Mouse (Mus musculus): ENCODE results near the gene Duox2.
"Not testable (repeated sequence)": the region's sequence is repeated elsewhere in the genome, so short reads cannot be mapped to it uniquely, and the experiment has no call there.

The Duox2 gene

GRCm38 (mm10) chr2:122298096-122298499 lies at the start of gene Duox2:
Gene Duox2, minus strand, starts transcription at chr2:122298449.
- DNase-seq (ENCODE audit: low spot score in 2 of 2), result no peak

GRCm38 (mm10) chr2:122347257-122347656 lies 49.0 kb upstream of the Duox2 start:
- no peak for DNase-seq (ENCODE audit: low spot score in 2 of 2)

- DNase-seq (ENCODE audit: low spot score in 2 of 2), result not testable (repeated sequence)
Measured at GRCm38 (mm10) chr2:122346164-122346563, 47.9 kb upstream of the Duox2 start.

- DNase-seq (ENCODE audit: low spot score in 2 of 2), result no peak
Measured at GRCm38 (mm10) chr2:122345106-122345893, 47.1 kb upstream of the Duox2 start.

GRCm38 (mm10) chr2:122337291-122337690 lies 39.0 kb upstream of the Duox2 start:
- DNase-seq (ENCODE audit: low spot score in 2 of 2), result no peak

- DNase-seq (ENCODE audit: low spot score in 2 of 2), result no peak
Measured at GRCm38 (mm10) chr2:122334170-122334569, 35.9 kb upstream of the Duox2 start.

GRCm38 (mm10) chr2:122332222-122332621 lies 34.0 kb upstream of the Duox2 start:
- no peak for DNase-seq (ENCODE audit: low spot score in 2 of 2)

- not testable (repeated sequence) for DNase-seq (ENCODE audit: low spot score in 2 of 2)
Measured at GRCm38 (mm10) chr2:122330317-122330716, 32.1 kb upstream of the Duox2 start.

- no peak for DNase-seq (ENCODE audit: low spot score in 2 of 2)
Measured at GRCm38 (mm10) chr2:122327986-122328385, 29.7 kb upstream of the Duox2 start.

- no peak for DNase-seq (ENCODE audit: low spot score in 2 of 2)
Measured at GRCm38 (mm10) chr2:122325361-122325760, 27.1 kb upstream of the Duox2 start.

GRCm38 (mm10) chr2:122324586-122324985 lies 26.3 kb upstream of the Duox2 start:
- no peak for DNase-seq (ENCODE audit: low spot score in 2 of 2)

GRCm38 (mm10) chr2:122323960-122324359 lies 25.7 kb upstream of the Duox2 start:
- no peak for DNase-seq (ENCODE audit: low spot score in 2 of 2)

- no peak for DNase-seq (ENCODE audit: low spot score in 2 of 2)
Measured at GRCm38 (mm10) chr2:122317384-122317783, 19.1 kb upstream of the Duox2 start.

- DNase-seq (ENCODE audit: low spot score in 2 of 2), result no peak
Measured at GRCm38 (mm10) chr2:122315372-122315771, 17.1 kb upstream of the Duox2 start, which contains the start of gene Duox1. Gene Duox1, plus strand, starts transcription at chr2:122315672.

GRCm38 (mm10) chr2:122313536-122313935 lies 15.3 kb upstream of the Duox2 start, which contains the start of gene Duoxa1:
Gene Duoxa1, minus strand, starts transcription at chr2:122313730.
- DNase-seq (ENCODE audit: low spot score in 2 of 2), result no peak

GRCm38 (mm10) chr2:122312722-122313417 lies 14.6 kb upstream of the Duox2 start:
- DNase-seq (ENCODE audit: low spot score in 2 of 2), result peak; percentile 45 to 53

GRCm38 (mm10) chr2:122311561-122311960 lies 13.3 kb upstream of the Duox2 start:
- no peak for DNase-seq (ENCODE audit: low spot score in 2 of 2)

GRCm38 (mm10) chr2:122309647-122310046 lies 11.4 kb upstream of the Duox2 start:
- no peak for DNase-seq (ENCODE audit: low spot score in 2 of 2)

- no peak for DNase-seq (ENCODE audit: low spot score in 2 of 2)
Measured at GRCm38 (mm10) chr2:122306184-122306583, 7.9 kb upstream of the Duox2 start.

- no peak for DNase-seq (ENCODE audit: low spot score in 2 of 2)
Measured at GRCm38 (mm10) chr2:122305097-122305892, 7.0 kb upstream of the Duox2 start.

- DNase-seq (ENCODE audit: low spot score in 2 of 2), result no peak
Measured at GRCm38 (mm10) chr2:122304544-122304943, 6.3 kb upstream of the Duox2 start.

Data from natural killer cell, adult 2 months (primary cell).